Mouse (Mus musculus) kidney, embryonic 14.5 days (tissue): ENCODE measurements around the gene Prkag1. TPM values are rescaled to one million over a fixed set of nuclear protein-coding genes. Genes with fewer than 3 reads are reported as not detected.
A peak's percentile ranks its signal among the peaks of the same experiment; 100 is the strongest.

Experiments used
- ATAC-seq: fragments of 200-750 bp; cut with Nextera tagmentation; 2 replicates; pipeline ENCODE4 v1.8.0; 2017; ENCODE audit warnings: moderate number of reproducible peaks, mild to moderate bottlenecking, moderate TSS enrichment, moderate library complexity; ENCODE audit not compliant: low FRiP score, low TSS enrichment
- H3K27ac ChIP-seq: fragments of 300-500 bp; sonication (generic); 2 replicates; pipeline ENCODE4 v1.5.1; 2014; ENCODE audit warnings: low read depth, mild to moderate bottlenecking, low read length, moderate library complexity, mixed read lengths
- H3K27me3 ChIP-seq: fragments of 300-500 bp; sonication (generic); 2 replicates; pipeline ENCODE4 v1.6.1; 2014; ENCODE audit warnings: mild to moderate bottlenecking, low read length; ENCODE audit not compliant: control insufficient read depth, insufficient read depth
- H3K36me3 ChIP-seq: fragments of 300-500 bp; sonication (generic); 2 replicates; pipeline ENCODE4 v1.6.1; 2014; ENCODE audit warnings: low read length, mixed read lengths; ENCODE audit not compliant: control insufficient read depth, insufficient read depth
- H3K4me1 ChIP-seq: fragments of 300-500 bp; sonication (generic); 2 replicates; pipeline ENCODE4 v1.6.1; 2014; ENCODE audit warnings: low read length, mixed read lengths; ENCODE audit not compliant: control insufficient read depth, insufficient read depth
- H3K4me2 ChIP-seq: fragments of 300-500 bp; sonication (generic); replicated peaks from 2 replicates; pipeline ENCODE4 v1.6.1; 2014; ENCODE audit warnings: low read depth, mild to moderate bottlenecking, low read length
- H3K4me3 ChIP-seq: fragments of 300-500 bp; sonication (generic); 2 replicates; pipeline ENCODE4 v1.5.1; 2014; ENCODE audit warnings: mild to moderate bottlenecking, low read length
- H3K9ac ChIP-seq: fragments of 300-500 bp; sonication (generic); 2 replicates; pipeline ENCODE4 v1.6.1; 2014; ENCODE audit warnings: low read depth, mild to moderate bottlenecking, low read length, moderate library complexity
- H3K9me3 ChIP-seq: fragments of 300-500 bp; sonication (generic); 2 replicates; pipeline ENCODE4 v1.6.1; 2016; ENCODE audit warnings: low read length; ENCODE audit not compliant: control insufficient read depth
- WGBS: fragments of 180-500 bp; shearing (Covaris S2); extraction: QIAGEN DNeasy Blood & Tissue Kit; methylation state at CpG from one replicate; pipeline ENCODE4 v1.1.7; 2014; 5-methylcytosine and 5-hydroxymethylcytosine counted together
- polyA plus RNA-seq: library from polyadenylated mRNA; unstranded; fragments of >200 nt; fragmentation: Nextera tagmentation; extraction: Ambion mirVana; gene quantifications from 2 replicates; pipeline ENCODE4 v1.2.1, GENCODE M21; 2014

Gene Prkag1
- polyA plus RNA-seq, 1 experiment from 2014 or later = 83.7 TPM

DNA sequence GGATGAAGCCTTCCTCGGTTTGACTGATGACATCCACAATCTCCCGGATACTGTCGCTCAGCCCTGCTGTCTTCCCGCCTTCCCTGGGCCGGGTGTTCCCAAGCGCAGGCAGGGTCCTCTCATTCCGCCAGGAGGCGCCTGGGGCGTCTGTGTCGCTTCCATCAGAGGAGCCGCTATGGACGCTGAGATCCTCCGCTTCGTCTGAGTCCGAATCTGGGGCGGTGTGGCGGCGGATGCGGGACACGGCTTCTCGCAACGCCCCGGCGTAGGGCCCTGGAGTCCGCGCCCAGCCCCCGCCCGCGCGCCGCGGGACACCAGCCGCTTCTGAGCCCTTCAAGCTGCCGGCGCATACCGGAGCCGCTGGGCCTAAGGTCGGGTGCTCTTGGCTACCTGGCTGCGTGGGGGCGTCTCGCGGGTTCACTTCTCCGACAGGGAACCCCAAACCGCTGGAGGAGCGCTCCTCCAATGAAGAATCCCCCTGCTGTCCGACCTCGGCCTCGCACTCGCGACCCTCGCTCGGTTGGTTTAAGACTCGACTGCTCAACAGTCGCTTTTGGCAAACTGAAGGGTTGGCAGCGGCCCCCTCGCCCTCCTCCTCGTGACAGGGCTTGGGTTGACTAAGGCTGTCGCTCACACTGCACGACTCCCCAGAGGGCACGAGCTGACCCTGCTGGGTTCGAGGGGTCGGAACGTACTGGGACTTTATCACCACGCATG is 25.8 kb downstream of the Prkag1 start:
- WGBS = under 1% methylated on average over 64 of the region's 64 CpGs
- Histone ChIP-seq H3K4me1 (peaks cover 24% of the 10 kb centered on the region), H3K27me3 (peaks cover 95% of the 10 kb centered on the region), H3K4me2 (peak overlapping the region; percentile 71), H3K36me3 (no peaks in the 10 kb centered on the region), H3K9me3 (no peaks in the 10 kb centered on the region), H3K4me3 (peak overlapping the region; percentile 47), H3K27ac (no peak overlapping the region), H3K9ac (peak overlapping the region; percentile 37; the same call in 1 of the 2 replicates)
- ATAC-seq = peak; percentile 61; the same call in 1 of the 2 replicates

DNA sequence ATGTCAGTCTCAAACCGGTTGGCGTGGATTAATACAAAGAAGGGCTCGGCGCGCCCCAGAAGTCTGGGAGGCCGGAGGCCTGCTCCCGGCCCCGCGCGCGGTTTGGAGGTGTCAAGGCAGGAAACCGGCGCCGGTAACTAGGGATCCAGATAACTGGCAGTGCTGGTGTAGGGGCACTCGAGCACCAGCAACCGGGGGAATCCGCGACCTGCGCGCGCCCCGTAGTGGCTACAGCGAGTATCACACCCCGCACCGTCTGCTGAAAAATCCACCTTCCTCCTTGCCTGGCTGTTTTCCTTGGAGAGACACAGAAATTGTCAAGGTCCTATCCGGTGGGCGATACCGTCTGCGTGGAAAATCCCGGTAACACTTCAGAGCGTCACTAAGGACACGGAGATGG is 27.3 kb downstream of the Prkag1 start:
- peaks cover 99% of the 10 kb centered on the region for H3K27me3 ChIP-seq
- H3K9ac ChIP-seq = no peak overlapping the region
- ATAC-seq = no peak
- H3K36me3 ChIP-seq = no peaks in the 10 kb centered on the region
- under 1% methylated on average over 32 of the region's 32 CpGs for WGBS
- peak overlapping the region; percentile 14 for H3K4me3 ChIP-seq
- H3K4me2 ChIP-seq = no peak overlapping the region; the same call in 1 of the 2 replicates
- no peaks in the 10 kb centered on the region for H3K9me3 ChIP-seq
- no peak overlapping the region for H3K27ac ChIP-seq
- peaks cover 24% of the 10 kb centered on the region for H3K4me1 ChIP-seq

DNA sequence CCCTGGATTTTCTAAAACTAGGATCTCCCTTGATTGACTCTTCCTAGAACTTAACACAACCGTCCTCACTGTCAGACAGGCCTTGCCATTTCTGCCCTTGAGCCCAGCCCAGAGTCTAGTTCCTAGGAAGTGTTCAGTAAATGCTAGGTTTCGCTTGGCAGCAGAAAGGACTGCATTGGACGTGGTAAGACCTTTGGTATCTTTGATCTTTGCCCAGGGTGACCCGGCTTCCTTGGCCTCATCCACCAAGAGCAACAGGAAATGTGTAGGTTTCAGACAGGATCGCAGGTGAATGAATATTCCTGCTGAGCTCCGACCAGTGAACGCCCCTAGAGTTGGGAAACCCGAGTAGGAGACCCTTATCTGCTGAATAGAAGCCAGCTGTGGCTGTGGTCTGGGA is 28.4 kb downstream of the Prkag1 start:
- H3K9ac ChIP-seq = no peak overlapping the region
- H3K4me1 ChIP-seq = peaks cover 26% of the 10 kb centered on the region
- peaks cover 99% of the 10 kb centered on the region for H3K27me3 ChIP-seq
- no peak overlapping the region for H3K4me2 ChIP-seq
- H3K27ac ChIP-seq = no peak overlapping the region
- H3K9me3 ChIP-seq = no peaks in the 10 kb centered on the region
- ATAC-seq = no peak
- no peaks in the 10 kb centered on the region for H3K36me3 ChIP-seq
- no peak overlapping the region for H3K4me3 ChIP-seq
- WGBS = 4% methylated on average over 8 of the region's 8 CpGs

DNA sequence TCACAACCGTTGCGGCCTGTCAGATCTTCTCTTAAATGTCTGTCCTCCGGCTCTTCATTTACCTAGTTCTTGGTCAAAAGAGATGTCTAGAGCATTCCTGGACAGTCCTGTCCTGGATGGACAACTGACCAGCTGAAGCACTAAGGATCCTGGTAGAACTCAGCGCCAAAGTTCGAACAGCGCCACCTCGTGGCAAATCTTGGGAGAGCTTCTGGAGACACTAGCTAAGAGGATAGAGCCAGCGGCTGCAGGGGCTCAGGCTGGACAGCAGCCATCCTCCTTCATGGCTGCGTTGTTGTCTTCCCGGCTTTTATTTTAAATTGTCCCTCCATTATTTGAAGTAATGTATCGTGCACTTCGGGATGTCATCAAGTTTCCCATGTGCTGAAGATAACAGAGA is 31.9 kb downstream of the Prkag1 start:
- Histone ChIP-seq H3K4me3 (no peak overlapping the region), H3K36me3 (no peaks in the 10 kb centered on the region), H3K9me3 (no peaks in the 10 kb centered on the region), H3K27me3 (peaks cover 99% of the 10 kb centered on the region), H3K4me1 (peaks cover 12% of the 10 kb centered on the region), H3K27ac (no peak overlapping the region), H3K9ac (no peak overlapping the region), H3K4me2 (no peak overlapping the region)
- peak; percentile 70; the same call in 1 of the 2 replicates for ATAC-seq
- WGBS = 10% methylated on average over 12 of the region's 12 CpGs

DNA sequence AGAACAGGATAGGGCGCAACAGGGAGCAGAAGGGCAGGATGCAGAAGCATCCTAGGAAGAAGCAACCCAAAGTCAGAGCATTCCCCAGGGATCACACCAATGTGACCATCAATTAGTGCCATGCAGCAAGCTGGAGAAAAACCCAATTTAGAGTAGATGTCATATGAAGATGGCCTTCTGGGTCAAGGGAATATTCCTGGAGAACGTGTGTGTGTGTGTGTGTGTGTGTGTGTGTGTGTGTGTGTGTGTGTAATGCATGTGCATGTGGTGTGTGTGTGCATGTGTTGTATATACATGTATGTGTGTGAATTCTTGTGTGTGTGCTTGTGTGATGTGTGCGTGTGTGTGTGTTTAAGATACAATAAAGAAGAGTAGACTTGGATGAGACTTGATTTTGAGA is 32.4 kb downstream of the Prkag1 start:
- Histone ChIP-seq H3K4me1 (peaks cover 12% of the 10 kb centered on the region), H3K9ac (no peak overlapping the region), H3K36me3 (no peaks in the 10 kb centered on the region), H3K27me3 (peaks cover 99% of the 10 kb centered on the region), H3K4me2 (no peak overlapping the region), H3K9me3 (no peaks in the 10 kb centered on the region), H3K4me3 (no peak overlapping the region), H3K27ac (no peak overlapping the region)
- WGBS = 49% methylated on average over 3 of the region's 3 CpGs
- no peak for ATAC-seq

DNA sequence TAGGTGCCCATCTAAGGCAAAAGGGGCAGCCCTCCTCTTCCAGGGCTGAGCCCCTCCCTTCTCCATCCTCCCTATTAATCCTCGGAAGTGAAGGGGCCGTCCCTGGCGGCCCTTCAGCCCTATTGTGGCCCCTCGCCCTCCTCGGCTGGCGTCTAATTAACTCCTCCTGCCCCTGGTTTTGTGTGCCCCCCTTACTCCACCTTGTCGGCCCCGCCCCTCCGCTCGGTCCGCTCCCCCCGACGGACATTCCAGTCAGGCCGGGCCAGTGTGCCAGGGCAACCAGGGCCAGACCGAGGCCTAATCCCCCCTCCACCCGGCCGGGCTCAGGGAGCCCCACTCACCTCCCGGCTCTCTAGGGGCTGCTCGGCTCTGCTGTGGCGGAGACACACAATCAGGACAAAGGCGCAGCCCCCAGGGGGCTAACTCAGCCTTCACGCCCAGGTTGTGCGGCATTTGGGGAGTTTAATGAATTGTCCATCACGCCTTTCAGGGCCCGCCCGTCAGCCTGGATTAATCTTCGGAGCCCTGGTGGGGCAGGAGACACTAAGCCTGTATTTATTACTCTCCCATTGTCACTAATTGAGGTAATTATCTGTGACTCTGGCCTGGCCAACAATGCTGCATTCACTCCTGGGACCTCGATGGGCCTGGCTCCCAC is 33.4 kb downstream of the Prkag1 start:
- H3K9me3 ChIP-seq = no peaks in the 10 kb centered on the region
- H3K4me3 ChIP-seq = no peak overlapping the region
- ATAC-seq = no peak
- no peaks in the 10 kb centered on the region for H3K36me3 ChIP-seq
- no peak overlapping the region for H3K9ac ChIP-seq
- WGBS = under 1% methylated on average over 28 of the region's 28 CpGs
- H3K27ac ChIP-seq = no peak overlapping the region
- no peak overlapping the region for H3K4me2 ChIP-seq
- H3K4me1 ChIP-seq = peaks cover 8% of the 10 kb centered on the region; the same call in 1 of the 2 replicates
- H3K27me3 ChIP-seq = peaks cover 99% of the 10 kb centered on the region

DNA sequence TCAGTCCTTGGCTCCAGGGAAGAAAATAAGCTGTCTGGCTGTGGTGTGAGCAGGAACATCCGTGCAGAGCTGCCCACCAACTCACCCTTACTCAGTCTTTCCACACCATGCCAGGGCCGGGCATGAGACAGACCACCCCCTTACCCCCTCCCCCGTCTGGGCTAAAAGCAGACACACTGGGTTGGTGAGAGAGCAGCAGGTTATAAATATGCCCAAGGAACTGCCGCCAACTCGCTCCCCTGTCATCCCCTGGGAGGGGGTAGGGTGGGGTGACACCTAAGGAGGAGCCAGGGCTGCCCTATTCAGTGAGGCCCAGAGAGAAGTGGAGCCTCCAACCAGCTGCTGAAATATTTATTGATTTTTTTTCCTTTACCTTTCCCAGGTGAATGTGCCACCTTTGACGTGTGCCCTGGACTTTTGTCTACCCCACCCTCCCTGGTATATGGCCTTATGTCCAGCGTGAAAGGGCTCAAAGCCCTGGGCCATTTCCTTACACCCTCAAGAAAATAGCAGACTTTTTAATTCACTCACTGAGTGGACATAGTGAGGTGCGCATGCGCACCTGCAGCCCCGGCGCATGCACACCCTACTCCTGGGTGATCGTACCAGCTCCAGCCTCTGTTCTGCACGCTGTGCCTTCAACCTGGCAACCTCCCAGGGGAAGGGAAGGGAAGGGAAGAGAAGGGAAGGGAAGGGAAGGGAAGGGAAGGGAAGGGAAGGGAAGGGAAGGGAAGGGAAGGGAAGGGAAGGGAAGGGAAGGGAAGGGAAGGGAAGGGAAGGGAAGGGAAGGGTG is 34.3 kb downstream of the Prkag1 start:
- Histone ChIP-seq H3K27ac (no peak overlapping the region), H3K4me1 (peaks cover 15% of the 10 kb centered on the region; the same call in 1 of the 2 replicates), H3K36me3 (no peaks in the 10 kb centered on the region), H3K9me3 (no peaks in the 10 kb centered on the region), H3K9ac (no peak overlapping the region), H3K4me3 (no peak overlapping the region), H3K4me2 (no peak overlapping the region), H3K27me3 (peaks cover 99% of the 10 kb centered on the region)
- WGBS = 8% methylated on average over 13 of the region's 13 CpGs
- ATAC-seq = 0 out of 2 replicates have a peak, but pooled peaks have one; percentile 33

DNA sequence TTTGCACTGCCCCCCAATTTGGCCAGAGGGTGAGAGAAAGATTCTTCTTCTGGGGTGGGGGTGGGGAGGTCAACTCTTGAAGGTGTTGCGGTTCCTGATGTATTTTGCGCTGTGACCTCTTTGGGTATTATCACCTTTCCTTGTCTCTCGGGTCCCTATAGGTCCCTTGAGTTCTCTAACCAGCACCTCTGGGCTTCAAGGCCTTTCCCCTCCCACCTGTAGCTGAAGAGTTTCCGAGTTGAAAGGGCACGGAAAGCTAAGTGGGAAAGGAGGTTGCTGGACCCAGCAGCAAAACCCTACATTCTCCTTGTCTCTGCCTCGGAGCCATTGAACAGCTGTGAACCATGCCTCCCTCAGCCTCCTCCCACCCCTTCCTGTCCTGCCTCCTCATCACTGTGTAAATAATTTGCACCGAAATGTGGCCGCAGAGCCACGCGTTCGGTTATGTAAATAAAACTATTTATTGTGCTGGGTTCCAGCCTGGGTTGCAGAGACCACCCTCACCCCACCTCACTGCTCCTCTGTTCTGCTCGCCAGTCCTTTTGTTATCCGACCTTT is 38.1 kb downstream of the Prkag1 start:
- WGBS = 2% methylated on average over 13 of the region's 13 CpGs
- H3K9ac ChIP-seq = no peak overlapping the region
- no peak overlapping the region for H3K27ac ChIP-seq
- H3K9me3 ChIP-seq = no peaks in the 10 kb centered on the region
- H3K4me1 ChIP-seq = peaks cover 19% of the 10 kb centered on the region; the same call in 1 of the 2 replicates
- ATAC-seq = no peak
- H3K4me2 ChIP-seq = no peak overlapping the region
- H3K36me3 ChIP-seq = no peaks in the 10 kb centered on the region
- peaks cover 99% of the 10 kb centered on the region for H3K27me3 ChIP-seq
- H3K4me3 ChIP-seq = peak overlapping the region; percentile 21
